Mouse (Mus musculus) myocyte (in vitro differentiated cells): ENCODE results near the gene Nxnl1.
A peak's percentile ranks its signal among the peaks of the same experiment; 100 is the strongest.

Source experiments
- CEBPB ChIP-seq: IDR thresholded peaks from 2 replicates; pipeline ENCODE4 v1.6.1; 2011; ENCODE audit warnings: mild to moderate bottlenecking, moderate library complexity; ENCODE audit not compliant: poor library complexity, insufficient read depth, severe bottlenecking
- E2F4 ChIP-seq: IDR thresholded peaks from one replicate; pipeline ENCODE4 v1.6.1; 2011; ENCODE audit warnings: mild to moderate bottlenecking, control low read depth, moderate library complexity; ENCODE audit not compliant: insufficient read depth
- MAX ChIP-seq: IDR thresholded peaks from one replicate; pipeline ENCODE4 v1.6.1; 2011; ENCODE audit warnings: low read depth, mild to moderate bottlenecking, control low read depth
- MYOD1 ChIP-seq, 3 experiments: IDR thresholded peaks; one replicate each; pipeline ENCODE4 v1.6.1; 2011; ENCODE audit warnings: control low read depth in 2 of 3, low read depth in 2 of 3, mild to moderate bottlenecking in 2 of 3, moderate library complexity in 1 of 3; ENCODE audit not compliant: insufficient read length in 2 of 3, control insufficient read depth in 1 of 3
- MYOG ChIP-seq, 3 experiments: IDR thresholded peaks; one replicate each; pipeline ENCODE4 v1.6.1; 2011; ENCODE audit warnings: control low read depth in 2 of 3, low read depth in 2 of 3, mild to moderate bottlenecking in 2 of 3; ENCODE audit not compliant: insufficient read length in 2 of 3, control insufficient read depth in 1 of 3, insufficient read depth in 1 of 3
- POLR2A ChIP-seq: IDR thresholded peaks from one replicate; pipeline ENCODE4 v1.6.1; 2011; ENCODE audit warnings: low read depth, mild to moderate bottlenecking, control low read depth, moderate library complexity; ENCODE audit not compliant: insufficient read length
- POLR2AphosphoS2 ChIP-seq: IDR thresholded peaks from one replicate; pipeline ENCODE4 v1.6.1; 2011; ENCODE audit warnings: low read depth, control low read depth; ENCODE audit not compliant: insufficient read length
- REST ChIP-seq: IDR thresholded peaks from one replicate; pipeline ENCODE4 v1.6.1; 2011; ENCODE audit warnings: mild to moderate bottlenecking, control low read depth, moderate library complexity; ENCODE audit not compliant: insufficient read depth, insufficient read length
- SRF ChIP-seq: IDR thresholded peaks from one replicate; pipeline ENCODE4 v1.6.1; 2011; ENCODE audit warnings: low read depth; ENCODE audit not compliant: control insufficient read depth, insufficient read length
- TCF12 ChIP-seq: IDR thresholded peaks from one replicate; pipeline ENCODE4 v1.6.1; 2011; ENCODE audit warnings: mild to moderate bottlenecking, control low read depth; ENCODE audit not compliant: poor library complexity, insufficient read depth, severe bottlenecking
- TCF3 ChIP-seq: IDR thresholded peaks from one replicate; pipeline ENCODE4 v1.6.1; 2011; ENCODE audit warnings: low read depth, control low read depth; ENCODE audit not compliant: insufficient read length
- USF1 ChIP-seq: IDR thresholded peaks from one replicate; pipeline ENCODE4 v1.6.1; 2011; ENCODE audit warnings: low read depth, mild to moderate bottlenecking, control low read depth, moderate library complexity

- TF ChIP-seq POLR2A: no peak
- TF ChIP-seq TCF12: no peak
- TF ChIP-seq MAX: no peak
- no peak for TF ChIP-seq E2F4
- TF ChIP-seq MYOD1 (IDR thresholded peaks at IDR 0.05; ENCODE audit: control insufficient read depth in 1 of 3, insufficient read length in 2 of 3, low read depth in 2 of 3): peak in 1 of 3 experiments; percentile 36
- TF ChIP-seq MYOG (IDR thresholded peaks at IDR 0.05; ENCODE audit: control insufficient read depth in 1 of 3, insufficient read depth in 1 of 3, insufficient read length in 2 of 3, low read depth in 2 of 3): no peak
- no peak for TF ChIP-seq POLR2AphosphoS2
- TF ChIP-seq USF1: no peak
- TF ChIP-seq CEBPB: no peak
- no peak for TF ChIP-seq TCF3
- no peak for TF ChIP-seq SRF
- no peak for TF ChIP-seq REST
Measured at GRCm38 (mm10) chr8:71558071-71558957, 8.1 kb downstream of the Nxnl1 start, which contains the start of gene Tmem221.
